Mouse (Mus musculus): ENCODE measurements at regions not wholly inside any gene's neighbourhood (a gene's known extent, or its start where the extent isn't known, plus 50 kb on each side); places are given as distances from the start of the nearest gene placed in this dataset.

DNA sequence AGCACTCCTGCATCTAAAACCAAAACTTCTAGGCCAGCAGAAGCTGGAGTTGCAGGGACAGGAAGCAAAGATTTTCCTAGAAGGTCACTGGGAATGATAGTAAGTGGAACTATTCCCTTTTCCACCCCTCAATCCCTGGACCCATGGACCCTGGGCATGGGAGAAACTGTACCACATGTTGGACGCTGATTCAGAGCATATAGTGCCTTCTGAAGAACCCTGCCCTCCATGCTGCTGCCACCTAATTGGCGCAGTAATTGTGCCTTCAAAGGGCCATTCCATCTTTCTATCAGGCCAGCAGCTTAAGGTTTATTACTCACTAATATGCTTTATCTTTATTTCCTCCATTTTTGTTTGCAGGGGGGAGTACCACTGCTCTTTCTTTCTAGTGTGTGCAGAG, 516.8 kb downstream of the Plekhb2 start:
- 73% methylated on average over 2 of the region's 2 CpGs for WGBS
- Histone ChIP-seq H3K27me3 (replicated peaks; ENCODE audit: control insufficient read depth, insufficient read depth, low read length) (no peaks in the 10 kb centered on the region), H3K27ac (ENCODE audit: low read depth, low read length) (no peak overlapping the region), H3K36me3 (ENCODE audit: control insufficient read depth, insufficient read depth, low read length) (no peaks in the 10 kb centered on the region), H3K4me1 (replicated peaks; ENCODE audit: control insufficient read depth, insufficient read depth, low read length) (no peaks in the 10 kb centered on the region), H3K4me3 (ENCODE audit: low read depth, low read length) (no peak overlapping the region), H3K9ac (ENCODE audit: low read depth, low read length) (no peak overlapping the region), H3K4me2 (no peak overlapping the region), H3K9me3 (ENCODE audit: control insufficient read depth, low read length) (no peaks in the 10 kb centered on the region)
- no peak for DNase-seq (ENCODE audit: low spot score)
- no peak for ATAC-seq (replicated peaks; ENCODE audit: low FRiP score)

DNA sequence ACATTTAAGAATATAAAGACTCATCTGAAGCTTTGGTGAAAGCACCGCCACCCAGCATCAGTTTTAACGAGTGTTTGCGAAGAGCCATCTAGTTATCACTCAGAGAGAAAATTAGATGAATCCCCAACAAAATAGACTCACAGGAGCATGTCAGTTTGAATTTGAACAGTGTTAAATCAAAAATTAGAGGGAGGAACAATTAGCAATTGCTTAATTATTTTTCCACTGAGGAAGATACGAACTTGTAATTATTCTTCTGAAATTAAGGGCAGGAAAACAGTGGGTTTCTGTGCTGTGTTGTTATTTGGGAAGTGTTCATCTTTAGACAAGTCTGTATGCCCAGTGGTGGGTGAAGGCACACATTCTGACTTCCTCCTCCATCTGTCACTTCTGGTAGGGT, 523.0 kb downstream of the Plekhb2 start:
- Histone ChIP-seq H3K4me1 (replicated peaks; ENCODE audit: control insufficient read depth, insufficient read depth, low read length) (no peaks in the 10 kb centered on the region), H3K9ac (ENCODE audit: low read depth, low read length) (no peak overlapping the region), H3K9me3 (ENCODE audit: control insufficient read depth, low read length) (no peaks in the 10 kb centered on the region), H3K4me3 (ENCODE audit: low read depth, low read length) (no peak overlapping the region), H3K36me3 (ENCODE audit: control insufficient read depth, insufficient read depth, low read length) (no peaks in the 10 kb centered on the region), H3K27ac (ENCODE audit: low read depth, low read length) (no peak overlapping the region), H3K4me2 (no peak overlapping the region), H3K27me3 (replicated peaks; ENCODE audit: control insufficient read depth, insufficient read depth, low read length) (no peaks in the 10 kb centered on the region)
- WGBS = 81% methylated on average over 4 of the region's 4 CpGs
- DNase-seq (ENCODE audit: low spot score) = no peak
- ATAC-seq (replicated peaks; ENCODE audit: low FRiP score) = no peak

- Histone ChIP-seq H3K27me3 (replicated peaks; ENCODE audit: control insufficient read depth, insufficient read depth, low read length) (no peaks in the 10 kb centered on the region), H3K9ac (ENCODE audit: low read depth, low read length) (no peak overlapping the region), H3K4me3 (ENCODE audit: low read depth, low read length) (no peak overlapping the region), H3K27ac (ENCODE audit: low read depth, low read length) (no peak overlapping the region), H3K4me1 (replicated peaks; ENCODE audit: control insufficient read depth, insufficient read depth, low read length) (no peaks in the 10 kb centered on the region), H3K9me3 (ENCODE audit: control insufficient read depth, low read length) (no peaks in the 10 kb centered on the region), H3K36me3 (ENCODE audit: control insufficient read depth, insufficient read depth, low read length) (no peaks in the 10 kb centered on the region), H3K4me2 (no peak overlapping the region)
- ATAC-seq (replicated peaks; ENCODE audit: low FRiP score) (no peak), DNase-seq (ENCODE audit: low spot score) (no peak)
- WGBS = 69% methylated on average over 11 of the region's 11 CpGs
These were observed 531.0 kb downstream of the Plekhb2 start for GRCm38 (mm10) chr1:35380633-35381385.

DNA sequence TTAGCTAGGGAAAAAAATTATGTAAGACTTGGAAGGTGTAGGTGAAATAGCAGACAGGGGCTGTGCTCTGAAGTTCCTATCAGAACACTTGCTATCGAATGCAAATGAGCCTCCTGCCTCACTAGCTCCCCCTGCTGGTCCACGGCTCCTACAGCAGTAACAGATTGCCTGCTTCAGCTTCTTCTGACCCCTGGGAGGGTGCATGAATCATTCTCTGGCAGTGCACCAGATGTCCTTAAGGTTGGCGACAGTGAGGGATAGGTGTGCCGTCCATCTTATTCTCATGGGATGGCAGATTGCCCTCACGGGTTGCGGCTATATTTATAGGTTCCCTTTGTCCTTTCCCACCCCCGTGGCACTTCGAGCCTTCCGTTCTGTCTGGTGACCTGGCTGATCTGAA, 535.7 kb downstream of the Plekhb2 start:
- WGBS = 41% methylated on average over 9 of the region's 9 CpGs
- no peak overlapping the region for H3K9ac ChIP-seq (ENCODE audit: low read depth, low read length)
- H3K9me3 ChIP-seq (ENCODE audit: control insufficient read depth, low read length) = no peaks in the 10 kb centered on the region
- H3K36me3 ChIP-seq (ENCODE audit: control insufficient read depth, insufficient read depth, low read length) = no peaks in the 10 kb centered on the region
- no peaks in the 10 kb centered on the region for H3K4me1 ChIP-seq (replicated peaks; ENCODE audit: control insufficient read depth, insufficient read depth, low read length)
- no peak overlapping the region for H3K27ac ChIP-seq (ENCODE audit: low read depth, low read length)
- no peaks in the 10 kb centered on the region for H3K27me3 ChIP-seq (replicated peaks; ENCODE audit: control insufficient read depth, insufficient read depth, low read length)
- peak; percentile 46 for DNase-seq (ENCODE audit: low spot score)
- H3K4me2 ChIP-seq = no peak overlapping the region
- H3K4me3 ChIP-seq (ENCODE audit: low read depth, low read length) = no peak overlapping the region
- ATAC-seq (replicated peaks; ENCODE audit: low FRiP score) = no peak

- no peak overlapping the region for H3K4me2 ChIP-seq
- no peaks in the 10 kb centered on the region for H3K4me1 ChIP-seq (replicated peaks; ENCODE audit: control insufficient read depth, insufficient read depth, low read length)
- 36% methylated on average over 6 of the region's 6 CpGs for WGBS
- no peak overlapping the region for H3K9ac ChIP-seq (ENCODE audit: low read depth, low read length)
- ATAC-seq (replicated peaks; ENCODE audit: low FRiP score) (no peak), DNase-seq (ENCODE audit: low spot score) (no peak)
- H3K27ac ChIP-seq (ENCODE audit: low read depth, low read length) = no peak overlapping the region
- no peaks in the 10 kb centered on the region for H3K9me3 ChIP-seq (ENCODE audit: control insufficient read depth, low read length)
- H3K4me3 ChIP-seq (ENCODE audit: low read depth, low read length) = no peak overlapping the region
- no peaks in the 10 kb centered on the region for H3K27me3 ChIP-seq (replicated peaks; ENCODE audit: control insufficient read depth, insufficient read depth, low read length)
- H3K36me3 ChIP-seq (ENCODE audit: control insufficient read depth, insufficient read depth, low read length) = no peaks in the 10 kb centered on the region
These were observed 538.4 kb downstream of the Plekhb2 start for GRCm38 (mm10) chr1:35388181-35388580.

GRCm38 (mm10) chr1:35390371-35390770, 540.6 kb downstream of the Plekhb2 start:
- no peaks in the 10 kb centered on the region for H3K9me3 ChIP-seq (ENCODE audit: control insufficient read depth, low read length)
- H3K4me3 ChIP-seq (ENCODE audit: low read depth, low read length) = no peak overlapping the region
- no peak for DNase-seq (ENCODE audit: low spot score)
- H3K36me3 ChIP-seq (ENCODE audit: control insufficient read depth, insufficient read depth, low read length) = no peaks in the 10 kb centered on the region
- H3K27ac ChIP-seq (ENCODE audit: low read depth, low read length) = no peak overlapping the region
- ATAC-seq (replicated peaks; ENCODE audit: low FRiP score) = no peak
- no peaks in the 10 kb centered on the region for H3K27me3 ChIP-seq (replicated peaks; ENCODE audit: control insufficient read depth, insufficient read depth, low read length)
- no peaks in the 10 kb centered on the region for H3K4me1 ChIP-seq (replicated peaks; ENCODE audit: control insufficient read depth, insufficient read depth, low read length)
- no peak overlapping the region for H3K9ac ChIP-seq (ENCODE audit: low read depth, low read length)
- 62% methylated on average over 4 of the region's 4 CpGs for WGBS
- no peak overlapping the region for H3K4me2 ChIP-seq

GRCm38 (mm10) chr1:35390858-35391586, 541.2 kb downstream of the Plekhb2 start:
- Histone ChIP-seq H3K27me3 (replicated peaks; ENCODE audit: control insufficient read depth, insufficient read depth, low read length) (no peaks in the 10 kb centered on the region), H3K27ac (ENCODE audit: low read depth, low read length) (no peak overlapping the region), H3K4me1 (replicated peaks; ENCODE audit: control insufficient read depth, insufficient read depth, low read length) (no peaks in the 10 kb centered on the region), H3K4me2 (no peak overlapping the region), H3K9ac (ENCODE audit: low read depth, low read length) (no peak overlapping the region), H3K4me3 (ENCODE audit: low read depth, low read length) (no peak overlapping the region), H3K36me3 (ENCODE audit: control insufficient read depth, insufficient read depth, low read length) (no peaks in the 10 kb centered on the region), H3K9me3 (ENCODE audit: control insufficient read depth, low read length) (no peaks in the 10 kb centered on the region)
- DNase-seq (ENCODE audit: low spot score) (no peak), ATAC-seq (replicated peaks; ENCODE audit: low FRiP score) (no peak)
- WGBS = 78% methylated on average over 7 of the region's 7 CpGs

DNA sequence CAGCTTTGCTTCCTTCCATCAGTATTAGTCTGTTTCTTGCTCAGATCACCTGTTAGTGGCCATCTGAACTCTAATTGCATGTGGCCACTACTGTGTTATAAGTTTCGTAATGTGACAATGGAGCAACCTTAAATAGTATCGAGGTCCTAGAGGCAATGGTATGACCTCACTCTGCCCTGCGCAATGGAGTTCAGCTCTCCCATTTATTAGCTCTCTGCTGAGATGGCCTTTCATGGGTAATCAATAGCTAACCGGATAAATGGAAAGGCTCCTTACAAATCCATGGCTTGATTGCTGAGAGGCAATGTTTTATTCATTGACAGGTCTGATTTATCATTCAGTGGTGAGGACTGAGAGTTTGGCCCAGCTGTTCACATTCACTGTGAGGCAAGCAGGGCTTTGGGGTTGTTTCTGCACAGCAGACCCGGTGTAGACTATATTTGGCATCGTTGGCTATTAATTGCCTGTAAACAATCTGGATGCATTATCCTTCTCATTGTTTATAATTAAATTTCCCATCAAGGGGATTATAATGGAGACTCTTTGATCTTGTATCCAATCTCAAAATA, 543.9 kb downstream of the Plekhb2 start:
- no peaks in the 10 kb centered on the region for H3K4me1 ChIP-seq (replicated peaks; ENCODE audit: control insufficient read depth, insufficient read depth, low read length)
- no peak for DNase-seq (ENCODE audit: low spot score)
- no peaks in the 10 kb centered on the region for H3K36me3 ChIP-seq (ENCODE audit: control insufficient read depth, insufficient read depth, low read length)
- no peaks in the 10 kb centered on the region for H3K9me3 ChIP-seq (ENCODE audit: control insufficient read depth, low read length)
- WGBS = 79% methylated on average over 6 of the region's 6 CpGs
- H3K27me3 ChIP-seq (replicated peaks; ENCODE audit: control insufficient read depth, insufficient read depth, low read length) = no peaks in the 10 kb centered on the region
- H3K4me3 ChIP-seq (ENCODE audit: low read depth, low read length) = no peak overlapping the region
- no peak overlapping the region for H3K27ac ChIP-seq (ENCODE audit: low read depth, low read length)
- no peak for ATAC-seq (replicated peaks; ENCODE audit: low FRiP score)
- no peak overlapping the region for H3K9ac ChIP-seq (ENCODE audit: low read depth, low read length)
- H3K4me2 ChIP-seq = no peak overlapping the region
